Mouse (Mus musculus) midbrain, embryonic 10.5 days (tissue): ENCODE results near the gene Tnfrsf8. TPM values are rescaled to one million over a fixed set of nuclear protein-coding genes. Genes with fewer than 3 reads are reported as not detected.

ENCODE experiments used
- polyA plus RNA-seq: library from polyadenylated mRNA; unstranded; fragments of >200 nt; fragmentation: Nextera tagmentation; extraction: Ambion mirVana; gene quantifications from 2 replicates; pipeline ENCODE4 v1.2.1, GENCODE M21; 2016

Gene Tnfrsf8
- polyA plus RNA-seq, 1 experiment from 2014 or later: not detected

Other genes with a start within 250 kb of the Tnfrsf8 start
- gene Vps13d, start 120.2 kb downstream of the Tnfrsf8 start, polyA plus RNA-seq: 3.0 and 3.4 TPM in 2 replicates
- gene Tnfrsf1b, start 68.3 kb downstream of the Tnfrsf8 start, polyA plus RNA-seq: 2.6 and 3.0 TPM in 2 replicates
- gene Zfp990, start 195.6 kb upstream of the Tnfrsf8 start, polyA plus RNA-seq: not detected in 2 replicates